Mouse (Mus musculus) brain, embryonic 14.5 days (tissue): ENCODE data around the gene Saa4. TPM values are rescaled to one million over a fixed set of nuclear protein-coding genes. Genes with fewer than 3 reads are reported as not detected.
"Not testable (repeated sequence)": the region's sequence is repeated elsewhere in the genome, so short reads cannot be mapped to it uniquely, and the experiment has no call there.

Experiments used
- DNase-seq: peaks from one replicate; pipeline ENCODE4 v3.0.0-alpha.2; 2011; ENCODE audit warnings: low read depth
- CTCF ChIP-seq: fragments of 200-500 bp; IDR thresholded peaks from 2 replicates; pipeline ENCODE4 v1.5.1; 2012; ENCODE audit warnings: inconsistent platforms, mild to moderate bottlenecking, moderate library complexity, borderline replicate concordance; ENCODE audit not compliant: insufficient read depth, insufficient read length; ENCODE audit errors: extremely low read depth
- POLR2A ChIP-seq: fragments of 200-500 bp; IDR thresholded peaks from 2 replicates; pipeline ENCODE4 v1.6.1; 2012; ENCODE audit warnings: mild to moderate bottlenecking, inconsistent platforms, borderline replicate concordance; ENCODE audit not compliant: poor library complexity, insufficient read depth, insufficient read length, severe bottlenecking; ENCODE audit errors: extremely low read depth
- polyA plus RNA-seq: library from polyadenylated mRNA; depleted of rRNA; stranded (reverse); fragments of >200 nt; gene quantifications from 2 replicates; pipeline ENCODE4 v1.2.3, GENCODE M21; 2012; rRNA removed

Saa4 gene
- polyA plus RNA-seq, 1 experiment: not detected

- no peak for TF ChIP-seq POLR2A
- TF ChIP-seq CTCF: peak; percentile 78
- peak; percentile 43 for DNase-seq
These were observed 17.9 kb downstream of the Saa4 start for GRCm38 (mm10) chr7:46714518-46714917.

GRCm38 (mm10) chr7:46712250-46712649 lies 20.2 kb downstream of the Saa4 start:
- DNase-seq: no peak
- TF ChIP-seq POLR2A (no peak), CTCF (no peak)

GRCm38 (mm10) chr7:46710390-46710844 lies 22.0 kb downstream of the Saa4 start, which contains the start of gene Saal1:
Gene Saal1 (minus strand): TSS chr7:46710680.
- TF ChIP-seq CTCF (peak; percentile 98), POLR2A (peak; percentile 11; the same call in 1 of the 2 replicates)
- peak; percentile 96 for DNase-seq

GRCm38 (mm10) chr7:46700521-46701025 lies 31.8 kb downstream of the Saa4 start:
- no peak for TF ChIP-seq CTCF
- no peak for TF ChIP-seq POLR2A
- no peak for DNase-seq

GRCm38 (mm10) chr7:46696754-46697153 lies 35.6 kb downstream of the Saa4 start:
- DNase-seq: no peak
- no peak for TF ChIP-seq POLR2A
- no peak for TF ChIP-seq CTCF

GRCm38 (mm10) chr7:46686827-46687226 lies 45.6 kb downstream of the Saa4 start:
- TF ChIP-seq CTCF (no peak), POLR2A (no peak)
- no peak for DNase-seq

- no peak for TF ChIP-seq CTCF
- DNase-seq: no peak
These were observed 51.7 kb downstream of the Saa4 start for GRCm38 (mm10) chr7:46680732-46681131.

- DNase-seq: not testable (repeated sequence)
These were observed 53.4 kb downstream of the Saa4 start for GRCm38 (mm10) chr7:46679044-46679443.

GRCm38 (mm10) chr7:46678417-46678816 lies 54.0 kb downstream of the Saa4 start:
- no peak for TF ChIP-seq POLR2A
- no peak for TF ChIP-seq CTCF
- DNase-seq: no peak

Other genes starting within 250 kb of the Saa4 start
- gene Sergef, start 92.8 kb downstream of the Saa4 start, polyA plus RNA-seq: 30.8 and 32.8 TPM in 2 replicates
- 0.21 and 0.27 TPM in 2 replicates for gene Tph1, start 60.1 kb downstream of the Saa4 start, polyA plus RNA-seq
- gene Saal1, start 21.9 kb downstream of the Saa4 start, polyA plus RNA-seq: 14.5 and 14.8 TPM in 2 replicates
- not detected in 2 replicates for gene Saa3, start 16.9 kb downstream of the Saa4 start, polyA plus RNA-seq
- 0.22 TPM in 1 of 2 replicates, not detected in the other for gene Saa1, start 10.4 kb upstream of the Saa4 start, polyA plus RNA-seq
- gene Saa2, start 19.2 kb upstream of the Saa4 start, polyA plus RNA-seq: not detected in 2 replicates
- gene Hps5, start 63.5 kb upstream of the Saa4 start, polyA plus RNA-seq: 22.6 and 24.6 TPM in 2 replicates
- 28.7 and 29.0 TPM in 2 replicates for gene Gtf2h1, start 63.5 kb upstream of the Saa4 start, polyA plus RNA-seq
- gene Ldha, start 108.9 kb upstream of the Saa4 start, polyA plus RNA-seq: 286 and 288 TPM in 2 replicates
- gene Ldhc, start 128.6 kb upstream of the Saa4 start, polyA plus RNA-seq: 0.16 and 0.20 TPM in 2 replicates
- gene Tsg101, start 187.4 kb upstream of the Saa4 start, polyA plus RNA-seq: 150 and 162 TPM in 2 replicates
- 6.5 and 7.5 TPM in 2 replicates for gene Uevld, start 225.9 kb upstream of the Saa4 start, polyA plus RNA-seq